Mouse (Mus musculus): ENCODE measurements around the gene Slc39a7. TPM values are rescaled to one million over a fixed set of nuclear protein-coding genes. Genes with fewer than 3 reads are reported as not detected.
"Not testable (repeated sequence)": the region's sequence is repeated elsewhere in the genome, so short reads cannot be mapped to it uniquely, and the experiment has no call there.

Slc39a7 gene
- polyA plus RNA-seq, 1 experiment = 84.6 TPM

DNA sequence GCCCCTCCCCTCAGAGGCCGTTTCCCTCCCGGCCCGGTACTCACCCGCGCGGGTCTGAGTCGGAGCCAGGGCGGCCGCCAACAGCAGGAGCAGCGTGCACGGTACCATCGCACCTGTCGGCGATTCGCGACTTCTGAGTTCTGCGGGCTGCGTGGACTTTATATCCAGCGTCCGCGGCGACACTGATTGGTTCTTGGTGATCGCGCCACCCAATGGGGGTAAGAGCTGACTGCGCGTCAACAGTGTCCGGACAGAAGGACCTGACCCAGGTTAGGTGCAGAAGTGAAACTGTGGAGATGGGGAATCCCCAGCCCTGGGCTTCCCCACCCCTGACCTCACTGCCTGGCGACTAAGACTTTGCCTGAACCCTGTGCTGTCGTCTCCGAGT lies 31.3 kb downstream of the Slc39a7 start, which contains the start of gene H2-K1:
TSS of gene H2-K1 (minus strand) at position 198 of the 388 bp plus-strand sequence.
- Histone ChIP-seq H3K4me3 (replicated peaks; ENCODE audit: control insufficient read depth, low read depth, low read length) (peak within 1 kb of the TSS; percentile 76), H3K27ac (ENCODE audit: control insufficient read depth, insufficient read depth, low read depth, low read length, poor library complexity) (peak within 1 kb of the TSS; percentile 90), H3K4me1 (ENCODE audit: control insufficient read depth, insufficient read depth, low read length) (no peaks in the 10 kb centered on the region; the same call in 1 of the 2 replicates)
- under 1% methylated on average over 30 of the region's 30 CpGs for WGBS
- TF ChIP-seq CTCF (IDR thresholded peaks at IDR 0.05; ENCODE audit: control insufficient read depth, insufficient read depth, low read length) = 0 out of 2 replicates have a peak, but pooled peaks have one; percentile 1
- peak; percentile 100 for TF ChIP-seq POLR2A (IDR thresholded peaks at IDR 0.05; ENCODE audit: borderline replicate concordance, control insufficient read depth, low read depth, low read length)

DNA sequence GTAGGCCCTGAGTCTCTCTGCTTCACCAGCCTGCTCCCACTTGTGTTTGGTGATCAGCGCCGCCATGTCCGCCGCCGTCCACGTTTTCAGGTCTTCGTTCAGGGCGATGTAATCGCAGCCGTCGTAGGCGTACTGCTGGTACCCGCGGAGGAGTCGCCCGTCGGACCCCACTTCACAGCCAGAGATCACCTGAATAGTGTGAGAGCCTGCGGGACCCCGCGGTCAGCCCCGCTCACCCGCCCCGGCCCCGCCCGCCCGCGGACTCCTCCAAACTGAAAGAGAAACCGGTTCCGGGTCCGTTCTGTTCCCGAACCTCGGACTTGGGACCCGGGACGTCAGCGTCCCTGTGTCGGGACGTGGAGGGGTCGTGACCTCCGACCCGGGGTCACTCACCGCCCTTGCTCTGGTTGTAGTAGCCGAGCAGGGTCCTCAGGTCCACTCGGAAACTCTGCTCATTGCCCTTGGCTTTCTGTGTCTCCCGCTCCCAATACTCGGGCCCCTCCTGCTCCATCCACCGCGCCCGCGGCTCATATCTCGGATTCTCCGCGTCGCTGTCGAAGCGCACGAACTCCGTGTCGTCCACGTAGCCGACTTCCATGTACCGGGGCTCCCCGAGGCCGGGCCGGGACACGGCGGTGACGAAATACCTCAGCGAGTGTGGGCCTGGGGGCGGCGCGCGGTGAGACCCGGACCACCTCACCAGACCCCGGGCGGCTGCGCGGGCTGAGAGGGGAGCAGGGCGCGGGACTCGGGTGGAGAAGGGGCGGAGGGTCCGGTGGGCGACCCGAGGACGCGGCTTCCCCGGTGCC lies 31.9 kb downstream of the Slc39a7 start:
- Histone ChIP-seq H3K27ac (ENCODE audit: control insufficient read depth, insufficient read depth, low read depth, low read length, poor library complexity) (peak overlapping the region; percentile 90), H3K4me3 (replicated peaks; ENCODE audit: control insufficient read depth, low read depth, low read length) (peak overlapping the region; percentile 76), H3K4me1 (ENCODE audit: control insufficient read depth, insufficient read depth, low read length) (no peaks in the 10 kb centered on the region; the same call in 1 of the 2 replicates)
- TF ChIP-seq CTCF (IDR thresholded peaks at IDR 0.05; ENCODE audit: control insufficient read depth, insufficient read depth, low read length) (no peak), POLR2A (IDR thresholded peaks at IDR 0.05; ENCODE audit: borderline replicate concordance, control insufficient read depth, low read depth, low read length) (no peak)
- under 1% methylated on average over 87 of the region's 87 CpGs for WGBS

DNA sequence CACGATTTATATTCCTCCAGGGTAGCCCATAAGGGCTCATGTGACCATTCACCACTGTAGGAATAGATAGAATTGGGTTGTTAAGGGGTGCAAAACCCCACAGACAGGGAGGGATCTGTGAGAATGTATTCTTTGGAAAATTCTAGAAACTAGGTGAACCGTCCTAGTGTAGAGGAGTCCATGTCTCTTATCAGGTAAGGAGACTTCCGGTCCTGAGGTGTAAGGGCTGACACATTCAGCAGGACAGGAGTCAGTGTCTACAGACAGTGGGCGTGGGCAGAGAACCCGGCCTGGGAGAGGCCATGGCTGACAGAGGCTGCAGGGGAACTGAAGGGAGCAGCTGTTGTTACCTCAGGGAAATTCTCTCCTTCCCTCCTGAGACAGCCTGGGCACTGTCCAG lies 32.8 kb downstream of the Slc39a7 start:
- H3K27ac ChIP-seq (ENCODE audit: control insufficient read depth, insufficient read depth, low read depth, low read length, poor library complexity); H3K4me1 ChIP-seq (ENCODE audit: control insufficient read depth, insufficient read depth, low read length): not testable (repeated sequence)
- peak overlapping the region; percentile 75 for H3K4me3 ChIP-seq (replicated peaks; ENCODE audit: control insufficient read depth, low read depth, low read length)
- WGBS = 7% methylated on average over 5 of the region's 5 CpGs

DNA sequence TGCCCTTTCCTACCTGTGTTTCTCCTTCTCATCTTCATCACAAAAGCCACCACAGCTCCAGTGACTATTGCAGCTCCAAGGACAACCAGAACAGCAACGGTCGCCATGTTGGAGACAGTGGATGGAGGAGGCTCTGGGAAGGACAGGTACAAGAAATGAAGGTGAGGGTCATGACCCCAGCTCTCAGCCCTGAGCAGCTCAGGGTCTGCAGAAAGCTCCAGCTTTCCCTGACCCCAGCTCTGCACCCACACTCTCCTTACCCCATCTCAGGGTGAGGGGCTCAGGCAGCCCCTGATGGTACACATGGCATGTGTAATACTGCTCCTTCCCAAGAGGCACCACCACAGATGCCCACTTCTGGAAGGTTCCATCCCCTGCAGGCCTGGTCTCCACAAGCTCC lies 34.5 kb downstream of the Slc39a7 start:
- H3K4me1 ChIP-seq (ENCODE audit: control insufficient read depth, insufficient read depth, low read length); H3K4me3 ChIP-seq (replicated peaks; ENCODE audit: control insufficient read depth, low read depth, low read length); H3K27ac ChIP-seq (ENCODE audit: control insufficient read depth, insufficient read depth, low read depth, low read length, poor library complexity): not testable (repeated sequence)
- 80% methylated on average over 2 of the region's 2 CpGs for WGBS

GRCm38 (mm10) chr17:33995651-33996050 lies 35.8 kb downstream of the Slc39a7 start:
- no peak overlapping the region for H3K4me3 ChIP-seq (replicated peaks; ENCODE audit: control insufficient read depth, low read depth, low read length)
- H3K4me1 ChIP-seq (ENCODE audit: control insufficient read depth, insufficient read depth, low read length) = no peaks in the 10 kb centered on the region
- no peak overlapping the region for H3K27ac ChIP-seq (ENCODE audit: control insufficient read depth, insufficient read depth, low read depth, low read length, poor library complexity)
- no peak for TF ChIP-seq POLR2A (IDR thresholded peaks at IDR 0.05; ENCODE audit: borderline replicate concordance, control insufficient read depth, low read depth, low read length)
- 67% methylated on average over 3 of the region's 3 CpGs for WGBS

DNA sequence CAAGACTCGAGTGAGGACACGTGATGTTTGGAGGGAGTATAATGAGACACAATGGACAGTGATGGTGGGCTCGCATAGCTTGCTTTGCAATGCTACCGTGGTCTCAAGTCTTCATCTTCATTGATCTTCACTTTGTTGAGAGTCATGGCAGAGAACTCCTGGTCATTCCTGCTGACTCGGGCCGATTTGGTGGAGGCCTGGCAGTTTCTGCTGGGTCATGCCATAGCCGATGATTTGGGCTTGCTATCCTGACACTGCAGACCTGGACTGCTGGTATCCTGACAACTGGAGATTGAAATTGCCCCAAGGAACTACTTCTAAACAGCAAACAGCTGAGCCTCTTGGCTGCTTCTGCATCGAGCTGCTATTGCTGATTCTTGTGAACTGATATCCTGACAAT lies 36.5 kb downstream of the Slc39a7 start:
- H3K27ac ChIP-seq (ENCODE audit: control insufficient read depth, insufficient read depth, low read depth, low read length, poor library complexity) = no peak overlapping the region
- no peaks in the 10 kb centered on the region for H3K4me1 ChIP-seq (ENCODE audit: control insufficient read depth, insufficient read depth, low read length)
- no peak for TF ChIP-seq CTCF (IDR thresholded peaks at IDR 0.05; ENCODE audit: control insufficient read depth, insufficient read depth, low read length)
- TF ChIP-seq POLR2A (IDR thresholded peaks at IDR 0.05; ENCODE audit: borderline replicate concordance, control insufficient read depth, low read depth, low read length) = no peak
- no peak overlapping the region for H3K4me3 ChIP-seq (replicated peaks; ENCODE audit: control insufficient read depth, low read depth, low read length)
- WGBS = 89% methylated on average over 8 of the region's 8 CpGs

GRCm38 (mm10) chr17:33991788-33992664 lies 39.5 kb downstream of the Slc39a7 start:
- TF ChIP-seq CTCF (IDR thresholded peaks at IDR 0.05; ENCODE audit: control insufficient read depth, insufficient read depth, low read length) = peak; percentile 70
- TF ChIP-seq POLR2A (IDR thresholded peaks at IDR 0.05; ENCODE audit: borderline replicate concordance, control insufficient read depth, low read depth, low read length) = no peak
- Histone ChIP-seq H3K4me1 (ENCODE audit: control insufficient read depth, insufficient read depth, low read length) (no peaks in the 10 kb centered on the region), H3K27ac (ENCODE audit: control insufficient read depth, insufficient read depth, low read depth, low read length, poor library complexity) (no peak overlapping the region), H3K4me3 (replicated peaks; ENCODE audit: control insufficient read depth, low read depth, low read length) (no peak overlapping the region)
- WGBS = 34% methylated on average over 10 of the region's 10 CpGs

- not testable (repeated sequence) for H3K27ac ChIP-seq (ENCODE audit: control insufficient read depth, insufficient read depth, low read depth, low read length, poor library complexity); H3K4me3 ChIP-seq (replicated peaks; ENCODE audit: control insufficient read depth, low read depth, low read length)
These were observed 49.3 kb downstream of the Slc39a7 start for GRCm38 (mm10) chr17:33982136-33982535.

More at GRCm38 (mm10) chr17:33982136-33982535, 49.3 kb downstream of the Slc39a7 start:
- WGBS = 9% methylated on average over 8 of the region's 8 CpGs
- not testable (repeated sequence) for H3K4me1 ChIP-seq (ENCODE audit: control insufficient read depth, insufficient read depth, low read length)
- TF ChIP-seq CTCF (IDR thresholded peaks at IDR 0.05; ENCODE audit: control insufficient read depth, insufficient read depth, low read length) = peak; percentile 74
